Mouse (Mus musculus): ENCODE measurements around the gene Bst1. TPM values are rescaled to one million over a fixed set of nuclear protein-coding genes. Genes with fewer than 3 reads are reported as not detected.

The Bst1 gene
- polyA plus RNA-seq, 1 experiment from 2014 or later = 3.1 TPM

- Histone ChIP-seq H3K27ac (ENCODE audit: low read depth) (no peak overlapping the region), H3K4me1 (ENCODE audit: insufficient read depth) (no peaks in the 10 kb centered on the region; the same call in 1 of the 2 replicates), H3K9me3 (ENCODE audit: low read length) (peaks cover 2% of the 10 kb centered on the region; the same call in 1 of the 2 replicates), H3K36me3 (replicated peaks; ENCODE audit: insufficient read depth, low read length) (no peaks in the 10 kb centered on the region), H3K4me2 (ENCODE audit: low read depth, low read length) (no peak overlapping the region), H3K9ac (replicated peaks) (no peak overlapping the region), H3K4me3 (ENCODE audit: low read depth, low read length) (no peak overlapping the region), H3K27me3 (ENCODE audit: insufficient read depth, low read length) (no peaks in the 10 kb centered on the region)
- no peak for ATAC-seq
- TF ChIP-seq CTCF (IDR thresholded peaks at IDR 0.05; ENCODE audit: low read depth) = no peak
- no peak for TF ChIP-seq EP300 (IDR thresholded peaks at IDR 0.05; ENCODE audit: low read depth)
- no peak for DNase-seq
These were observed 28.9 kb downstream of the Bst1 start for GRCm38 (mm10) chr5:43847555-43847954.

DNA sequence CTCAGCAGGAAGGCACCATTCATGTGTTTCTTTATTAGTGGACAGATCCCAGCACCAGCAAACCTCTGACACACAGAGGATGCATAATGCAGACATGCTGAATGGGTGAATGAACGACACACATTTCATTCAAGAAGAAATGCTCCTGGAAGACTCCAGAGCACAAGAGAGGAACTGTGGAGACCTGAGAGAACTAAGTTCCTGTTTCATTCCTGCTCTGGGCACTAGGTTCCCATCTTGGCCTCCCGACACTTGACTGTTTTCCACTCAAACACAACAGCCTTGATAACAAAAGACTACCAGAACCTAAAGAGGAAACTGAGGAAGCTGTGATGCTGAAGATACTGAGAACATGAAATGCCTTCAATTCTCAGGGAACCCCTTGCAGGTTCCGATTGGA, 29.6 kb downstream of the Bst1 start:
- peaks cover 2% of the 10 kb centered on the region; the same call in 1 of the 2 replicates for H3K9me3 ChIP-seq (ENCODE audit: low read length)
- 67% methylated on average over 3 of the region's 3 CpGs for WGBS (ENCODE audit: insufficient replicate concordance)
- H3K4me3 ChIP-seq (ENCODE audit: low read depth, low read length) = no peak overlapping the region
- no peaks in the 10 kb centered on the region for H3K27me3 ChIP-seq (ENCODE audit: insufficient read depth, low read length)
- no peak for DNase-seq
- H3K9ac ChIP-seq (replicated peaks) = no peak overlapping the region
- H3K27ac ChIP-seq (ENCODE audit: low read depth) = no peak overlapping the region
- H3K36me3 ChIP-seq (replicated peaks; ENCODE audit: insufficient read depth, low read length) = no peaks in the 10 kb centered on the region
- no peak for ATAC-seq
- no peak for TF ChIP-seq EP300 (IDR thresholded peaks at IDR 0.05; ENCODE audit: low read depth)
- no peak for TF ChIP-seq CTCF (IDR thresholded peaks at IDR 0.05; ENCODE audit: low read depth)
- no peak overlapping the region for H3K4me2 ChIP-seq (ENCODE audit: low read depth, low read length)
- H3K4me1 ChIP-seq (ENCODE audit: insufficient read depth) = peaks cover 2% of the 10 kb centered on the region

- Histone ChIP-seq H3K27ac (ENCODE audit: low read depth) (peak overlapping the region; percentile 78), H3K4me2 (ENCODE audit: low read depth, low read length) (no peak overlapping the region), H3K27me3 (ENCODE audit: insufficient read depth, low read length) (no peaks in the 10 kb centered on the region), H3K36me3 (replicated peaks; ENCODE audit: insufficient read depth, low read length) (no peaks in the 10 kb centered on the region), H3K9me3 (ENCODE audit: low read length) (no peaks in the 10 kb centered on the region), H3K9ac (replicated peaks) (no peak overlapping the region), H3K4me1 (ENCODE audit: insufficient read depth) (peaks cover 7% of the 10 kb centered on the region), H3K4me3 (ENCODE audit: low read depth, low read length) (no peak overlapping the region)
- ATAC-seq (peak; percentile 41), DNase-seq (no peak)
- no peak for TF ChIP-seq CTCF (IDR thresholded peaks at IDR 0.05; ENCODE audit: low read depth)
- no peak; the same call in 1 of the 2 replicates for TF ChIP-seq EP300 (IDR thresholded peaks at IDR 0.05; ENCODE audit: low read depth)
- WGBS (ENCODE audit: insufficient replicate concordance) = 60% methylated on average over 11 of the region's 11 CpGs
These were observed 34.6 kb downstream of the Bst1 start for GRCm38 (mm10) chr5:43853096-43853867.

DNA sequence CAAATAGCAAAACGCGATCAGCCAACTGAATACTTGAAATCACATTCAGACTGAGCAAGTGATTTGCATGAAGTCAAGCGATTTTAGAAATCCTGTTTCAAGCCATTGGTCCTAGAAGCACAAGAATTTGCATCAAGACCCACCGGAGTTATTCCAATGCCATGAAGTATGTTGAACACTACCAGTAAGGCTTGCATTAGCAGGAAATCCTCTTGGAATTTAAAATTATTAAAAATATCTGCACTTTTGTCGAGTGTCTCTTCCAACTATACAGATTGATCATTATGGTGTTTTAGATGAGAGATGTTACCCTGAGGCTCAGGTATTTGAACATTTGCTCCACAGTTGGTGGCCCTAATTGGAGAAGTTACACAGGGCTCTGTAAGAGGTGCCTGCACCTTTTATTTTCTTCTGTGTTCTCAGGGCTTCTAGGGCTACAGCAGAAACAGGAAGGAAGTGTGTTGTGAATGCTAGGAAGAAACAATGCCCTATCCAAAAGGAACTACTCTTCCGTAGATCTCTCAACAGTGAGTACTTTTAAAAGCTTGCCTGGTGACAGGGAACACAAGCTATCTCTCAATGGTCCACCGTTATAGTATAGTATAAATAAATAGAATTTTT, 35.3 kb downstream of the Bst1 start:
- peak overlapping the region; percentile 78 for H3K27ac ChIP-seq (ENCODE audit: low read depth)
- no peak for DNase-seq
- WGBS (ENCODE audit: insufficient replicate concordance) = 65% methylated on average over 7 of the region's 7 CpGs

DNA sequence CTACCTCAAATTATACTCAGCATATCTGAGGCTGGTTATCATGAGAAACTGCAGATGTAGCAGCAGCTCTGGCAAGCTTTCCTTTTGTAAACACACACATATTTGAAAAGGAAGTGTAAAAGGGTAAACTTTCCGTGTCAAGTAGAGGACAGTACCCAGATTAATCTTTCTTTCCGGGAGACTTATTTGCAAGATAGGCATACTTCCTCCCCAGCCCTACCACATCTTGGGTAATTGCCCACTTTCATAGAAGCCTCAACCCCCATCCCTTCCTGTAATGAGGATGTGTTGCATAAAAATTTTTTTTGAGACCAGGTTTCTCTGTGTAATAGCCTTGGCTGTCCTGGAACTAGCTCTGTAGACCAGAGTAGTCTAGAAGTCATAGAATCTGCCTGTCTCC, 37.1 kb downstream of the Bst1 start:
- peak overlapping the region; percentile 75 for H3K27ac ChIP-seq (ENCODE audit: low read depth)
- TF ChIP-seq EP300 (IDR thresholded peaks at IDR 0.05; ENCODE audit: low read depth) (peak; percentile 86), CTCF (IDR thresholded peaks at IDR 0.05; ENCODE audit: low read depth) (no peak)
- H3K27me3 ChIP-seq (ENCODE audit: insufficient read depth, low read length) = no peaks in the 10 kb centered on the region
- no peak overlapping the region for H3K9ac ChIP-seq (replicated peaks)
- DNase-seq (no peak), ATAC-seq (peak; percentile 81)
- H3K4me2 ChIP-seq (ENCODE audit: low read depth, low read length) = no peak overlapping the region
- no peaks in the 10 kb centered on the region for H3K9me3 ChIP-seq (ENCODE audit: low read length)
- H3K36me3 ChIP-seq (replicated peaks; ENCODE audit: insufficient read depth, low read length) = no peaks in the 10 kb centered on the region
- H3K4me1 ChIP-seq (ENCODE audit: insufficient read depth) = peaks cover 7% of the 10 kb centered on the region
- WGBS (ENCODE audit: insufficient replicate concordance) = 9% methylated on average over 2 of the region's 2 CpGs
- H3K4me3 ChIP-seq (ENCODE audit: low read depth, low read length) = no peak overlapping the region

More for the DNA sequence above, 35.3 kb downstream of the Bst1 start:
- no peaks in the 10 kb centered on the region for H3K27me3 ChIP-seq (ENCODE audit: insufficient read depth, low read length)
- H3K9ac ChIP-seq (replicated peaks) = no peak overlapping the region
- H3K4me1 ChIP-seq (ENCODE audit: insufficient read depth) = peaks cover 7% of the 10 kb centered on the region
- peak; percentile 11; the same call in 1 of the 2 replicates for ATAC-seq
- no peaks in the 10 kb centered on the region for H3K36me3 ChIP-seq (replicated peaks; ENCODE audit: insufficient read depth, low read length)
- TF ChIP-seq CTCF (IDR thresholded peaks at IDR 0.05; ENCODE audit: low read depth) = no peak
- TF ChIP-seq EP300 (IDR thresholded peaks at IDR 0.05; ENCODE audit: low read depth) = no peak
- no peak overlapping the region for H3K4me2 ChIP-seq (ENCODE audit: low read depth, low read length)
- H3K4me3 ChIP-seq (ENCODE audit: low read depth, low read length) = no peak overlapping the region
- no peaks in the 10 kb centered on the region for H3K9me3 ChIP-seq (ENCODE audit: low read length)

GRCm38 (mm10) chr5:43859663-43860062, 41.0 kb downstream of the Bst1 start:
- no peak for TF ChIP-seq CTCF (IDR thresholded peaks at IDR 0.05; ENCODE audit: low read depth)
- TF ChIP-seq EP300 (IDR thresholded peaks at IDR 0.05; ENCODE audit: low read depth) = no peak
- Histone ChIP-seq H3K4me3 (ENCODE audit: low read depth, low read length) (no peak overlapping the region), H3K27me3 (ENCODE audit: insufficient read depth, low read length) (no peaks in the 10 kb centered on the region), H3K9me3 (ENCODE audit: low read length) (no peaks in the 10 kb centered on the region), H3K4me1 (ENCODE audit: insufficient read depth) (0 out of 2 replicates have a peak, but pooled peaks cover 4% of the 10 kb centered on the region), H3K36me3 (replicated peaks; ENCODE audit: insufficient read depth, low read length) (no peaks in the 10 kb centered on the region), H3K9ac (replicated peaks) (no peak overlapping the region), H3K27ac (ENCODE audit: low read depth) (no peak overlapping the region), H3K4me2 (ENCODE audit: low read depth, low read length) (no peak overlapping the region)
- no peak for DNase-seq
- ATAC-seq = no peak
- WGBS (ENCODE audit: insufficient replicate concordance) = 82% methylated on average over 8 of the region's 8 CpGs

Measured in liver, postnatal 0 days (tissue).